Mouse (Mus musculus) gastrocnemius, postnatal 36 days (tissue): ENCODE measurements around the gene Hsd11b1. TPM values are rescaled to one million over a fixed set of nuclear protein-coding genes. Genes with fewer than 3 reads are reported as not detected.

Experiments used
- DNase-seq, 2 experiments: peaks; one replicate each; pipeline ENCODE4 v3.0.0; 2022
- intact Hi-C: fragments of 180-260 bp; cut with DNase I; formaldehyde crosslinking; loops from one replicate; pipeline ENCODE4 v1.15.1; 2025
- total RNA-seq, 2 experiments: library from RNA; stranded (reverse); gene quantifications; 2 replicates each; pipeline ENCODE4 v1.2.3; 2021

Gene Hsd11b1
- total RNA-seq, 2 experiments from 2014 or later = 6.0 to 7.5 TPM

DNA sequence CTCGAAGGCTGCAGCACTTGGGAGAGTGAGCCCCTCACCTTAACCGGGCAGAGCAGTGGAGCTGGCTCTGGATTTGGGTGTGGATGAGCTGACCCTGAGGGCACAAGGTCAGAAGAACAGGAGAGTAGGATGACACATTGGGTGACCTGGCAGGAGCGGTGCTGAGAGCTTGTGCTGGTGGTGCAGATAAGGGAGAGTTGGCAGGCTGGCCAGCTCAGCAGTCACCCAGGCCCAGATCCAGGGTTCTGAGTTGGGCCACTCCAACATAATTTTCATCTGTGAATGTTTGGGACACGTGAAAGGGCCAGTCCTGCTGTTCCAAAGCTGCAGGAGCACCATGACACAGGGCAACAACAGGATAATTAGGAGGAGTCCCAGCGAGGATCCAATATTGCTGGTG is 52.5 kb downstream of the Hsd11b1 start:
- DNase-seq = no peak
- intact Hi-C loops = no loop called here

DNA sequence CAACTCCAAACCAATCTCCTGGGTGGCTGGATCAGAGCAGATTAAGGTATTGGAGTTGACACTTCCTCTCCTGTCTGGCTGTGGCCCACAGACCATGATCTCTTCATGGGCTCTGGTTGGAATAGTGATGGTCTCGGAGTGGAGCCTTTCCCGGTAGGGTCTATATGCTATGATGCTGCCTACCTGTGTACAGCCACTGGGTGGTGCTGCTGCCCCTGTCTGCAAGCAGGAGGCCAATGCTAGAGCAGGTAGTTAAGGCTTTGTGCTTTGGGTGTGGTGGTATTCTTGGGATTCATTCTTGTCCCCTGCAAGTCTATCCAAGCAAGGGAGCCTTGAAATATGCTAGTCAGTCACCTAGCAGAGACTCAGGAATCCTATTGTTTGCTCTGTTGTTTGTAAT is 55.7 kb downstream of the Hsd11b1 start:
- intact Hi-C loops = loop anchor here (2.0 kb wide), 1 partner anchor 117 kb away; no protein-coding TSS in a partner anchor
- DNase-seq = no peak

DNA sequence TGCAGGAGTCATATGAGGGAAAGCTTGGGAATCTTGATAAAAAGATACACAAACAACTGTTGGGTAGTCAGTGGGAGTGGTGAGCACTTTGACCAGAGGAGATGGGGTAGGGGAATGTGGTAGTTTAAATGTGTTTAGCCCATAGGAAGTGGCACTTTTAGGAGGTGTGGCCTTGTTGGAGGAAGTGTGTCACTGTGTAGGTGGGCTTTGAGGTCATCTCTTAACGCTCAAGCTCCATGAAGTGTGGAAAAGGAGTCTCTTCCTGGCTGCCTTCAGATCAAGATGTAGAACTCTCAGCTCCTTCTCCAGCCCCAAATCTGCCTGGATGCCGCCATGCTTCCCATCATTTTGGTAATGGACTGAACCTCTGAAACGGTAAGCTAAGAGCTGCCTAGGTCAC is 56.4 kb downstream of the Hsd11b1 start, which contains the start of gene Lamb3:
Gene Lamb3 (plus strand): TSS at position 197 of the 400 bp plus-strand sequence.
- intact Hi-C loops = loop anchor here (2.0 kb wide), 1 partner anchor 165 kb away; no protein-coding TSS in a partner anchor

DNA sequence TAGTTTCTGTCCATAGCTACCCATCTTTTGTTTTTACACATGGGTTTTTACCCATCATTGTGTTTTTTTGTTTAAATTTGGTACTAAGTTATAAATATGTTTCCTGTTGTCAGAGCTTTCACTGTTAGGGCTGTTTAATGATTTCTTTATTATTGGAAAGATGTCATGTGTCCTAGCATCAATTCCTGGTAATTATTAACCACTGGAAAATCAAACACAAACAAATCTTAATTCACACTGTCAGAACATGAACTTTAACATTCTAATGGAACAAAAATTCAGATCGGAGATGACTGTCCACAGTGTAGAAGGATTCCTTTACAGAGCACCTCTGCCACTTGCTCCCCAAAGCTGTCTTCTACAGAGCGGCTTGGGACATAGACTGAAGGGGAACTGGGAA is 58.4 kb downstream of the Hsd11b1 start:
- intact Hi-C loops = no loop called here
- DNase-seq = no peak

More for the DNA sequence above, 56.4 kb downstream of the Hsd11b1 start, which contains the start of gene Lamb3:
- no peak for DNase-seq

DNA sequence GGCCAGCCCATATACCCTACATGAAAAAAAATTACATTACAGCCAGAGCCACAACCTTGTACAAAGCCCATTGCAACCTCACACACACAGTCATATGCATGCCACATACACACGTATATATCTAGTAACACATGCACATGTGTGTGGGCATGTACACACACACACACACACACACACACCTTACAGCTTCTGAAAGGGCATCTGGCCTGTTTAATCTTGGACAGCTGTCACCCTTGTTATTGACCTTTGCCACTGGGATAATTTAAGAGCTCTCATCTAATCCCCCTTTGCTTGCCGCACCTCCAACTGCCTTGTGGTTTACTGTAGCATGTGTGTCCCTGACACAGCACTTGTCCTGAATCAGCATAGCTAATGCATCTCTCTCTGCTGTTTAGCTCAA is 60.1 kb downstream of the Hsd11b1 start:
- intact Hi-C loops = no loop called here

DNA sequence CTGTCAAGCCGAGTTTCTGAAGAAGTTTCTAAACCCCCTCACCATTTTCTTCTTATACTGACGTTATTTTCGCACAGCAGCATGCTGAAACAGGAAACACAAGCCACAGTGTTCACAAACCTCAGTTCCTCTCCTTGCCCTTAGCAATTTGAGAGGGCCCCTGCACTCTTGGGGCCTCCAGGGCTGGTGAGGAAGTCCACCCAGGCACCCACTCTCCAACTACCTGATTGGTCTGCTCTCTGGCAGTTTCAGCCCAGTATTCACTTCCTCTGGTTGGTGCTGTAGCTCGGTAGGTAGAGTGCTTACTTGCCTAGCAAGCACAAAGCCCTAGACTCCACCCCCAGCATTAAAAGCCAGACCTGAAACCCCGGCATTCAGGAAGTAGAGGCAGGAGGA is 62.5 kb downstream of the Hsd11b1 start, which contains the start of gene Traf3ip3:
Gene Traf3ip3 (minus strand): TSS at position 321 of the 396 bp plus-strand sequence.
- DNase-seq = no peak
- intact Hi-C loops = no loop called here

More for the DNA sequence above, 60.1 kb downstream of the Hsd11b1 start:
- DNase-seq = no peak

DNA sequence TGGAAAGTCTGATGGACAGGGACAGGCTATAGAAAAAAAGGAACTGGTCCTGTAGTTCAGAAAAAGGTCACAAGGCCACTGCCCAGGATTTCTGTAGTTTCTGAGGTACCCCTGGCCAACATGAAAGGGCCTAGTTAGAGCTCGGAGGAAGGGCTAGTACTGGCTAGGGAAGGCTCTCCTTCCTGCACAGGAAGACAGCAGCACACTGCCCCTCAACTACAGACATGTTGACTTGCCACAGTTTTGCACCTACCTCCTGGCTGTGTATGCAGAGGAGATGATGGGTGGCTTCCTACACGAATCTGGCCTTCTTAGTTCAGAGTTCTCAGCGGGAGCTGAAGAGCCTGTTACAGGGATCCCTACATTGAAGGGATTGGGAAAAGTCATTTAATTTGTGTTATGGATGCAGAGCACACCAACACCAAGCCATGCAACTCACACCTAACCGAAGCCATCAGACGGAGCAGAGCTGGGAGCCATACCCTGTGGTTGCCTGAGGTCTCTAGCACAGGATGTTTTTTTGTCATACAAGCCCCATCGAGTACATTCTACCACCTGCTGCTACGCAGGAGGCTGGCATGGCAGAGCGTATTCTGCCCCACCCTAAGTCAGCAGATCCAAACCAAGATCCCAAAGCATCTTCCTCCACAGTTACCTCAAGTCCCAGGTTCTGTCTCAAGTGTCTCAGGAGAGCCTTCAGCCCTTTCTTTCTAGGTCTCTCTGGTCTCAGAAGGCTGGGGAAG is 63.1 kb downstream of the Hsd11b1 start:
- intact Hi-C loops = no loop called here
- DNase-seq = no peak

DNA sequence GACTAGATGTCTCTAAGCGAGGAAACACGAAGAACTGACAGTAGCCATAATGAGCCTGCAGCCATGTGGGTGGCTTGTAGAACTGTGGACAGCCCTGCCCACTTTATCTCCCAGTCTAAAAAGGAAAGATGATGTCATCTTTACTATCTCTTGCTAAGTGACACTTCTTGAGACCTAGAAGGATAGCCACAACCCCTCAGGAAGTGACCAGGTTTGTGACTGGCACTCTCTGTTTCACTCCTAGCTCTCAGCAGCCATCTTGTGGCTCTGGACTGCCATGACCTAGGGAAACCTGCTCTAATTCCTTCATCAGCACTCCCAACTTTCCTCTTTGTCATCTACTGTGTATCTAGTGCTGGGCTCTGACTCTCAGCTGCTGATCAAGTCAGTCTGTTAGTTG is 65.6 kb downstream of the Hsd11b1 start:
- intact Hi-C loops = no loop called here
- DNase-seq = no peak

DNA sequence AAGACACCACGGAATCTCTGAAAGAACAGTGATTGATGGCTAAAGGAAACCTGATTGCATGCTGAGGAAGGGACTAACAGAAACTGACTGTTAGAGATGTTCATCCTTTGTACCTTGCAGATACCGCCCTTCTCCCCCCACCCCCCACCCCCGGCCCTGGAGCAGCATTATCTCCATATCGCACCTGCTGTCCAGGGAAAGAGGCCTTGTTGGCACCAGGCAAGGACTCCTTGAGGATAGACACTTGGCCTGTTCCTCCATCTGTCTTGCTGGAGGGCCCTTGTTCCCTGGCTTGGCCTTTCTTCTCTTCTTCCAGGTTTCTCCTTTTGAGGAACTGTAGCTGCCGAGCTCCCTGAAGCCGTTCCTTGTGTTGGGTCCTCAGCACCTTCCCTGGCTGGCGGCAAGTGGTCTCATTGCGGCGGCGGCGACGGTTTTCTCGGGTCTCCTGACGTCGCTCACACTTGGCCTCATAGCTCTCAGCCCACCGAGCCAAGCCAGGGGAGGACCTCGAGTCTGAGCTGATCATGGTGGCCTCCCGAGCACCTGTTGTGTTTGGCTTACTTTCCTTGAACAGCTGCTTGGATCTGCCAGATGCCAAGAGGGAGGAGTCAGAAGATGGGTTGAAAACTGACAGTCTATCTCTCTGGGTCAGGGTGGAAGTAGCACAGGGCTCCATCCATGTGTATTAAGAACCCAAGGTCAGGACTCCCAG is 66.2 kb downstream of the Hsd11b1 start:
- intact Hi-C loops = no loop called here
- peak in 1 of 2 experiments; percentile 35 for DNase-seq

DNA sequence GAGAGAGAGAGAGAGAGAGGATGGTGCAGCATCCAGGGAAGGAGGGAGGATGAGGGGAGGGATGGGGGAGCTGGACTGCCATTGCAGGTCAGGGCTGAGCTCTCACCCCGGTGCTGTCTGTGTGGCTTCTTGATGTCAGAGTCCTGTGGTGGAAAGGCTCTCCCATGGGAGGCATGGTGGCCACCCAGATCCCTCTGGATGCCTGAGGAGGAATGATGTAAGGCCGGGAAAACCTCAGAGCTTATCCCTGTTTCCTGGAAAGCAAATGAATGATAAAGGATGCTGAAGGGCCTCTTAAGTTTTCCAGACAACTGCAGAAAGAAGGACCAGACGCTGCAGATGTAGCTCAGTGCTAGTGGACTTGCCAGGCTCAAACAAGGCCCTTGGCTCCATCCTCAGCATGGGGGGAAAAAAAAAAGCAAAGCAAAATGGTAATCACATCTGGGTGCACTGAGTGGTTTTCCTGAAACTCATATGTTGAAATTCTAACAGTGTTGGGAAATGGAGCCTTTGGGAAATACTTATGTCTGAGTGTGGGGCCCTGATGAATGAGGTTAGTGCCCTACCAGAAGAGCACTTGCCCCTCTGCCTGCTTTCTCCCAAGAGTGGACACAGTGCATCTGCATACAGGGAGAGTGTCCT is 68.6 kb downstream of the Hsd11b1 start:
- intact Hi-C loops = no loop called here
- DNase-seq = no peak

DNA sequence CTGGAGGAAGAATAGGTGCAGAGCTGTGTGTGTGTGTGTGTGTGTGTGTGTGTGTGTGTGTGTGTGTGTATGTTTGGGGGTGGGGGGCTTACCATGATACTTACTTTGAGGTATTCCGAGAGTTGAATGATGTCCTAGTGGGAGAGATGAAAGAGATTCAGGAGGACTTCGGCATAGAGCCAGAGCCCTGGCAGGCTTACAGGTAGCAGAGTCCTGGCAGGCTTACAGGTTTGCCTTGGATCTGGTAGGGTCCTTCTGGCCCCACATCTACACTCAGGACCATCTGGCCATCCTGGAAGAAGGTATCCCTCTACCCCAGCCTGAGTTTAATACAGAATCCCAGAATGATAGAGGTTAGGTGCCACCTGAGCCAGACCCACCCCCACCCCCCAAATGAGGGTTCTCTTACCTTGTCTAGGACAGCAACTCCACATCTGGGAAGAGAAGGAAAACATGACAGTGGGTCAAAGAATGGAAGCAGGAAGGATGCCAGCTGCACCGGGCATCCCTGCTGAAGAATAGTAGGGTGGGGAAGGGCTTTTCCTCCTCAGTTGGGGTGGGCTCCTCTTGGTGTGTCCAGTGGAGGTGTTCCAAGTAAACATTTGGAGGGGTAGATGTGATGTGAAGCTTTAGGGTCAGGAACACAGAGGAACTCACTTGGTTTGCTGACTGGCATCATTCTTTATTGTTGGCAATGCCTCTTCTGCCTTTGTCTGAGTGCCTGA is 69.3 kb downstream of the Hsd11b1 start:
- intact Hi-C loops = no loop called here

DNA sequence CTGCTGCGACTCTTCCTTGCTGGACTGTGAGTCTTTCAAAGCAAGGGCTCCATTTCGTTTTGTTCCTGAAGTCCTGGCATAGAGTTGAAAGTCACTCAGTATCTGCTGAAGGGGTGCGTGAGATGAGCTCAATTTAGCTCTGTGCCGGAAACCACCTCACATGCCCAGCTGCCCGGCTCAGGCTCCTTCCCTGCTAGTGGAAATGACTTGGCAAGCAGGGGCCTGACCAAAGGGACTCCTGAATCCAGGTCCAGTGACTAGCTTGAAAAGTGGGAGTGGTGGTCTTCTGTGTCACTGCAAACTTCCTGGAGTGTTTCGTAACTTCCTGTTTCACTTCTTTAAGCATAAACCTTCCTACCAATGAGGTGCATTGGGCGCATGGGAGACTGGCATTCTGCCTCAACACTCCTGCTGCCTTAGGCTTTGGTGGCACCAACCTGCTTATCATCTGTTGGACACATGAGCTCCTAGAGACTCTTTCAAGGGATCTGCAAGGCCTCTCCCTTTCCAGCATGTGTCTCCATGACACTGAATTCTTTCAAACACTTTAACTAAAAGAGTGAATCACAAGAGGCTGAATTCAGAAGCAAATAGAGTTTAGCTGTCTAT is 72.1 kb downstream of the Hsd11b1 start:
- no peak for DNase-seq
- intact Hi-C loops = no loop called here

More for the DNA sequence above, 69.3 kb downstream of the Hsd11b1 start:
- no peak for DNase-seq

DNA sequence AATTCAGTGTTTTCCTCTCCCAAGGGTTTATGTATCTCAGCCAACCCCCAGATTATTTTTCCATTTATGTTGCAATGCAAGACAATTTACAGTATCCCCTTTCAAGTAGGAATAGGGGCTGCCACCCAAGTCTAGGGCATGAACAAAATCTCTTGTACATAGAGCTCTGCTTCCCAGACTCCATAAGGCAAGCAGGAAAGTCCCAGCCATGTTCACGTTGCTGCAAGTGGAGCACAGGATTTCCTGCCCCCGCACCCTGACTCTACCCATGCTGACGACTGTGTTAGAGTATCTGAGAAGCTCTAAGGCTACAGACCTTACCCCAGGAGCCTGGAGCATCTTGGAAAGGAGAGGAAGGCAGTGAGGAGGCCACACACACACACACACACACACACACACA is 74.1 kb downstream of the Hsd11b1 start:
- intact Hi-C loops = no loop called here
- DNase-seq = no peak

DNA sequence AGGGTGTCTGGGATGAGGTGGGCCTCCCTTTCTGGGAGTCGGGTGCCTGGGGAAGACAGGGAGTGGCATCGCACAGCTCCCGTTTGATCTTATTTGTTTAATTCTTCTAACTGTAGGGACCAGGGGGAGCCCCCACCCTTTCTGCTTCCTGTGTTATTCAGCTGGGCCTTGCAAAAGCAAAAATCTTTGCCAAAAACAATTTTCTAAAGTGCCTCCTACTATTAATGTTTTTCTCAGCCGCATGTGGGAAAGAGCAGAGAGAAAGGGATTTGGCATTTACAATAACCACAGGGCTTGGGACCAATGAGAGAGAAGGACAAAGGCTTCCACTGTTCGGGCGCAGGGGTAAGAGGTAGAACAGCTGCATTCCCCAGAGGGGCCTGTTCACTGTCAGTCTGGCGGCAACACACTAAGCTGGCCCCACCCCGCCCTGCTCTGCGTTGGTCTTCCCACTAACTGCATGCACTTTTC is 74.7 kb downstream of the Hsd11b1 start:
- peak; percentile 51 to 71 for DNase-seq
- intact Hi-C loops = no loop called here

DNA sequence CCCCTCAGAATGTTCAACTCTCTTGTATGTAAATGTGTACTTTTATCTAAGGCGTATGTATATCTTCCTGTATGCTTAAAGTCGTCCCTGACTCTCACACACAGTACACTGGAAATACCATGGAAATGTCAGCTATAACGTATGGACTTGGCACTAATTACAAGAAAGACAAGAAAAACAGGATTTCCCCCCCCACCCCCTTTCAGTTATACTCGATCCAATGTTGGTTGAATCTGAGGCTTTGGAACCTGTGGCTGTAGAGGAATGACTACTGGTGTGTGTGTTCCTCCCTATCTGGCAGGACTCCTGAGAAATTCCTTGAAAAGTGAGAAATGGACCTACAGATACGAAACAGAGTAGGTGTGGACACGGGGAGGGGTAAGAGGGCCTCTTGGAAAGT is 75.6 kb downstream of the Hsd11b1 start:
- intact Hi-C loops = no loop called here
- DNase-seq = no peak

DNA sequence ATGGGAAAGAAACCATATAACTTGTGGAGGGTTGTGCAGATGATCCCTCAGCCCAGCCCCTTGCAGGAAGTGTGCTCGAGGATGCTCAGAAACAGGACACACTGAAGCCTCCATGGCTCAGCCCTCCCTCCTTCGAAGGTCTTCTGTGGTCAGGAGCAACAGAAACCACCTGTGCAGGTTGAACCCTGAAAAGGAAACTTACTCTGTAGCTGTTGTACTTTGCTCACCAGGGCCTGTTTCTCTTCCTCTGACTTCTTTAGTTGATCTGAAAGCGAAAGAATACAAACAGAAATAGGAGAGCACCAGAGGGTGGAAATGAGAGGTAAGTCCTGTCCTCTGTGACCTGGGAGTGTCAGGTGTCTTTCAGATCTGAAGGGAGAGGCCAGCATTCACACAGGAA is 82.8 kb downstream of the Hsd11b1 start:
- intact Hi-C loops = no loop called here
- no peak for DNase-seq

DNA sequence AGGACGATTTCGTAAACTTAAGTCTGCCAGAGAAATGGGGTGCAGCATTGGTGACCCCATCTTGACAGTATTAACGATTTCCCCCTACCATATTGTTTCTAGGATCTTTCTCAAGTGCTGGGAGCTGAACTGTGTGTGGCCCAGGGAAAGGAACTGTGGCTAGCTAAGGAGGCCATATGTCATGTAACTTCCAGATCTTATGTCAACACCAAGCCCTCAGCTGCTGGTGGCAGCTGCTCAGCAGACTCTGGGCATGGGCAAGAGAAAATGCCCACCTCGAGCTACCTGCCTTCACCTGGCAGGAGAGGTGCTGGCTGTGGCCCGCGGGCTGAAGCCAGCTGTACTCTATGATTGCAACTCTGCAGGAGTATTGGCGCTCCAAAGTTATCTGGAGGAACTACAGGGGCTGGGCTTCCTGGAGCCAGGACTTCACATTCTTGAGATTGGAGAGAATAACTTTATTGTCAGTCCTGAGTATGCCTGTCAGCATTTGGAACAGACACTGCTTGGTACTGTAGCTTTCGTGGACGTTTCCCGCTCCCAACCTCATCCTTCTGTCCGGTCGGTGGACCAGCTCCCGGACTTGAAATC is 89.6 kb downstream of the Hsd11b1 start:
- intact Hi-C loops = no loop called here
- no peak for DNase-seq

DNA sequence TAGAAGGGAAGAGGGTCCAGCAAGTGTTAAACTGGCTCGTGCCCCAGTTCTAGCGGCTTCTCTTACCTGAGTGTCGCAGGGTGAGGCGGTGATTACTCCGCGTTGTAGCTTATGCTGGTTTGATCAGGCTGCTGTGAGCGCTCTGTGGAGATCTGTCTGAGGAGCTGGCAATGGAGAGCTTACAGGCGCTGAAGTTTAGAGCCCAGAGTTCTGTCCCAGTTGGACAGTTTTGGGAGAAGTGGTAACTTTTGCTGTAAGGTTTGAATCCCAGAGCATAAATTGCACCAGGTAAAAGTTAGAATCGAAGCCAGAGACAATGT is 90.1 kb downstream of the Hsd11b1 start:
- DNase-seq = no peak

DNA sequence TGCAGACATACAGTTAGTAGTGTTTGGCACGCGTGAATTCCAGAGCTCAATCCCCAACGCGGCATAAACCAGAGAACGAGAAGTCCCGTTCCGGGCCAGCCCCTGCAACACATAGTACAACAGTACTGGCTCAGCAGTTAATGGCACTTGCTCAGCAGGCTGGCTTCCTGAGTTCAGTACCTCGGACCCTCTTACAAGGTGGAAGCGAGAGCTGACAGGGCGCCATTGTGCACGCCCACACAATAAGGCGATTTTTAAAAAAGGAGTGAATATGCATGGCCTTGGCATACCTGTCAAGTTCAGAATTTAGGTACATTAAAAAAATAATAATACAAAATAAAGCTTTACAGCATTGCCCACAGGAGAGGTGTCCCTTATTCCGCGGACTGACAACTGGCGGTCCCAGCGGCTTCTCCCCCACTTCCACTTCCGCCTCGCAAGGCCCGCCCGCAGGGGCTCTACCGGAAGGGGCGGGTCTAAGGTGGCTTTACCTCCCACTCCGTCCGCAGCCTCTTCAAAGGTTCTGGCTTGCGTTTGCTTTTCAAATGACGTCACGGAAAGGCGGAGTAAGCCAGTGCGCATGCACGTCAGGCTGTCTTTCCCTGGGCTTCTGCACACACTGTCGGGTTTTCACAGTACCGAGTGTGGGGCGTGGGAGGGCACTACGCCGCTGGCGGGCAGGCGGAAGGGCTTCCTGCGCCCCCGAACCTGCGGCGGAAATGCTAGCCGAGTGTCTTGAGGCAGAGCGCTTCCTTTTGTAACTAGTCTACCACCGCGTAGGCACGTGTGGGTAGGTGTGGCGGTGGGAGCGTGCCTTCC is 90.7 kb downstream of the Hsd11b1 start:
- DNase-seq = peak; percentile 93 to 94
- intact Hi-C loops = no loop called here

More for the DNA sequence above, 90.1 kb downstream of the Hsd11b1 start:
- intact Hi-C loops = no loop called here
